Mouse (Mus musculus): ENCODE data around the gene Lipo2. TPM values are rescaled to one million over a fixed set of nuclear protein-coding genes. Genes with fewer than 3 reads are reported as not detected.
"Not testable (repeated sequence)": the region's sequence is repeated elsewhere in the genome, so short reads cannot be mapped to it uniquely, and the experiment has no call there.

The Lipo2 gene
- 0.41 and 0.63 TPM in 2 replicates for polyA plus RNA-seq (2015; fragmentation: Nextera tagmentation; extraction: Ambion mirVana)

DNA sequence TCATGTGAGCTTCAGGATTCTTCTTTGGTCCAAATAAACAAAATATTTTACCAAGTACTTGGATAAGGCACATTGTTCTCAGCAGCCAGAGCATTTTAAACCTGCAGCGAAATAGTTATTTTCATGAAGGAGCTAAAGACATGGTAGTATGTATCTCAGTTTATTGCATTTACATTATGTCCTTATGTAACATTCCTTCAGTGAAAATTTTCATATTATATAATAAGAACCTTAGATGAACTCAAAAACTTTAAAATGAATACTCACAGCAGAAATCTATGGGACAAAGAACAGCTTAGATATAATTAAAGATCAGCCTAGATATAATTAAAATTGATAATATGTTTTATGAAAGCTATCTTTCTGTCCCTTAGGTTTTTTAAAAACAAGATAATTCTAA lies at the start of gene Lipo2:
TSS of gene Lipo2 (minus strand) at position 101 of the 400 bp plus-strand sequence.
- not testable (repeated sequence) for H3K9me3 ChIP-seq; H3K9ac ChIP-seq; H3K36me3 ChIP-seq (replicated peaks); H3K27ac ChIP-seq; ATAC-seq (replicated peaks); H3K4me3 ChIP-seq; H3K4me1 ChIP-seq; H3K27me3 ChIP-seq (replicated peaks); H3K4me2 ChIP-seq
- 94% methylated on average over 1 of the region's 1 CpGs for WGBS

DNA sequence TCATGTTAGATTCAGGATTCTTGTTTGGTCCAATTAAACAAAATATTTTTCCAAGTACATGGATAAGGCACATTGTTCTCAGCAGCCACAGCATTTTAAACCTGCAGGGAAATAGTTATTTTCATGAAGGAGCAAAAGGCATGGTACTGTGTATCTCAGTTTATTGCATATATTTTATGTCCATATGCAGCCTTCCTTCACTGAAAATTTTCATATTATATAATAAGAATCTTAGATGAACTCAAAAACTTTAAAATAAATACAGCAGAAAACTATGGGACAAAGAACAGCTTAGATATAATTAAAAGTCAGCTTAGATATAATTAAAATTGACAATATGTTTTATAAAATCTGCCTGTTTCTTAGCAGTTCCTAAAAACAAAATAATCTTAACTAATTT lies 36.2 kb upstream of the Lipo2 start, which contains the start of gene Lipo1:
TSS of gene Lipo1 (minus strand) at position 101 of the 400 bp plus-strand sequence.
- not testable (repeated sequence) for H3K9ac ChIP-seq; H3K4me2 ChIP-seq; H3K27me3 ChIP-seq (replicated peaks); H3K27ac ChIP-seq; H3K4me1 ChIP-seq; ATAC-seq (replicated peaks); H3K4me3 ChIP-seq; H3K36me3 ChIP-seq (replicated peaks); H3K9me3 ChIP-seq

DNA sequence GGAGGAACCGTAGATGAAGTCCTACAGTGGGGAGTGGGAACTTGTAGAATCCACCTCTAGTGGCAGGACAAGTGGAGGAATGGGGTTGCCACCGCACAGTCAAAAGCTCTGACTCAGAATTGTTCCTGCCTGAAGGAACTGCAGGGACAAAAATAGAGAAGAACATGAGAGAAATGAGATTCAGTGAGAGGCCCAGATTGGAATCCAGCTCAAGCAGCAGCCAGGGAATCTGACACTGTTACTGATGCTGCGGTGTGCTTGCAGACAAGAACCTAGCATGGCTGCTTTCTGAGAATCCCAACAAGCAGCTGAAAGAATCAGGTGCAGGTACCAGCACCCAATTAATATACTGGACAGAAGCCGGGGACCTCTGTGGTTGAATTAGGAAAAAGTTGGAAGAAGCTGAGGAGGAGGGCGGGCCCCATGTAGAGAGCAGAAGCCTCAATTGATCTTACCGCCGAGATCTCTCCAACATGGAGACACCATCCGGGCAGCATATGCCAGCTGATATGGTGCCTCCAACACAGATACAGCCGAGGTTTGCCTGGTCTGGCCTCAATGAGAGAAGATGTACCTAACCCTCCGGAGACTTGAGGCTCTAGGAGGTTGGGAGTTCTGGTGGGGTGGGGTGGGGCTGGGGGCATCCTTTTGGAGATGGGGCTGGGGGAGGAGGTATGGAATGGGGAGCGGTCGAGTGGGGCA lies 35.6 kb upstream of the Lipo2 start:
- 89% methylated on average over 12 of the region's 12 CpGs for WGBS
- no peak overlapping the region for H3K27ac ChIP-seq
- ATAC-seq (replicated peaks) = no peak
- no peaks in the 10 kb centered on the region for H3K36me3 ChIP-seq (replicated peaks)
- no peaks in the 10 kb centered on the region for H3K4me1 ChIP-seq
- H3K9ac ChIP-seq = no peak overlapping the region
- no peaks in the 10 kb centered on the region for H3K9me3 ChIP-seq
- H3K4me2 ChIP-seq = no peak overlapping the region
- no peaks in the 10 kb centered on the region for H3K27me3 ChIP-seq (replicated peaks)
- H3K4me3 ChIP-seq = no peak overlapping the region

DNA sequence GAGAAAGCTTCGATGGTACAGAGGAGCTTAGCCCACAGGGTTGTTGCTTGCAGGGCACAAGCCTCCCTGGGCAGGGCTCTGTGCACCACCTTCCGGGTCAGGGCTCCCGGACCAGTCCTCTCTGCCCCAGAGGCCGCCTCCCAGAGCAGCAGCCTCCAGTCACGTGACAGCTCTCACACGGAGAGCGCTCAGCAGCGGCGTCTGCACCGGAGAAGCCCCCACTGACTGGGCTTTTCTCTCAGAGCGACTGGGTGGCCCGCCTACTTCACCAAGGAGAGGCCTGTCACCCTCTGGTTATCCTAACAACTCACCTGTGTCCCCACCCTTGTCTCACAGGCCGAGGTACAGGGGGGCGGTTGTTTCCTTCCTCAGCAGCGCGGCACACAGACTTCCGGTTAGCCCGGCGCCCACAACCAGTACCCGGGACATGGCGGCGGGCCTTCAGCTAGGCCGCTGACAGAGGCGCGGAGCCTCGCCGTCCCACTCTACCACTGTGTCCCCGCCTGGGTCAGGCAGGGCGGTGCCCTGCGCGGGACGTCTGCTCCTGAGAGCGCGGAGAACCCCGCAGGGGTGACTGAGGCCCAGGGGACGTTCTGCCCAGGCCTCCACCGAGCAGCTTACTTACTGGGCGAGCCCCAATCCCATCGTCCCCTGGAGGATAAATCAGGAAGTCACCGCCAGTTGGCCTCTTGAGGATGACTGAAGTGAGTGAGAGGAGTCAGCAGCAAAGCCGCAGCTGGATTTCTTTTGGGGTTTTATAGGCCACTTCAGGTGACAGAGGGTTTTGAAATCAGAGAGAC lies 10.3 kb upstream of the Lipo2 start, which contains the start of gene Lipo3:
TSS of gene Lipo3 (minus strand) at position 665 of the 800 bp plus-strand sequence.
- H3K27ac ChIP-seq; H3K9me3 ChIP-seq; H3K27me3 ChIP-seq (replicated peaks); H3K4me1 ChIP-seq; H3K36me3 ChIP-seq (replicated peaks); H3K9ac ChIP-seq: not testable (repeated sequence)
- peak; percentile 99 for ATAC-seq (replicated peaks)
- 38% methylated on average over 14 of the region's 41 CpGs for WGBS
- peak within 1 kb of the TSS; percentile 21 for H3K4me3 ChIP-seq
- peak within 1 kb of the TSS; percentile 43 for H3K4me2 ChIP-seq

Other genes starting within 250 kb of the Lipo2 start
- gene Lipo4, start 233.6 kb downstream of the Lipo2 start, polyA plus RNA-seq (2015; fragmentation: Nextera tagmentation; extraction: Ambion mirVana) = not detected in 2 replicates
- not detected in 2 replicates for gene Gm8978, start 126.1 kb downstream of the Lipo2 start, polyA plus RNA-seq (2015; fragmentation: Nextera tagmentation; extraction: Ambion mirVana)
- 12.8 and 12.9 TPM in 2 replicates for gene Lipo3, start 10.6 kb upstream of the Lipo2 start, polyA plus RNA-seq (2015; fragmentation: Nextera tagmentation; extraction: Ambion mirVana)
- gene Lipo1, start 36.1 kb upstream of the Lipo2 start, polyA plus RNA-seq (2015; fragmentation: Nextera tagmentation; extraction: Ambion mirVana) = not detected in 2 replicates
- gene Lipf, start 209.8 kb upstream of the Lipo2 start, polyA plus RNA-seq (2015; fragmentation: Nextera tagmentation; extraction: Ambion mirVana) = not detected in 2 replicates

Data from midbrain, embryonic 15.5 days (tissue).